1 mouse cellular context compared by ENCODE assay signal in the genomic region with DNA sequence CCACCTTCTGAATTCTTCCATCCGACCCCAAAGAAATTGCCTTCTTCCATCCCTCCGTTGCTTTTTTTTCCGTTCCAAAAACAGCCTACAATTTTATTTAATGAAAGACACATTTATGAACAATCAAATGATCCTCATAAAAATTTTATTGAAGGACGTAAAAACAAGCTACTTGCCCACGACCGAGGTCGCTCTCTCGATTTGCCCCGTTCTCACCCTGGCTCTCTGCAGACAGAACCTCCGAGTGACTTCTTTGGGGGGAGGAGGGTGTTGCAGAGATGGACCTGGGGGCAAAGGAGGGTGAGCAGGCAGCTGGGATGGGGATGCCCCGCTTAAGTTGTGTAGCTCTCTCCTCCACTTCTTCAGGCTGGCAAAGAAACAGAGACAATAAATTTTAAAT.
TF ChIP-seq lines count a peak whose summit lies in the region.

No protein-coding gene starts in this region.

TF ChIP-seq in CH12.LX, 34 proteins besides CTCF, POLR2A, EP300 and RAD21 (continued from another document):
- TF ChIP-seq UBTF (IDR thresholded peaks at IDR 0.05; ENCODE audit: low read depth, low read length), result no peak
- no peak for TF ChIP-seq SMC3 (IDR thresholded peaks at IDR 0.05; ENCODE audit: low read depth, low read length)
- no peak for TF ChIP-seq CHD2 (IDR thresholded peaks at IDR 0.05; ENCODE audit: low read length)
- TF ChIP-seq RCOR1 (conservative IDR thresholded peaks at IDR 0.05; ENCODE audit: low read depth, low read length), result no peak
